Mouse (Mus musculus) adrenal gland, postnatal 0 days (tissue): ENCODE measurements around the gene Myo6. TPM values are rescaled to one million over a fixed set of nuclear protein-coding genes. Genes with fewer than 3 reads are reported as not detected.

Source experiments
- polyA plus RNA-seq: library from polyadenylated mRNA; unstranded; fragments of >200 nt; fragmentation: Nextera tagmentation; extraction: Ambion mirVana; gene quantifications from 2 replicates; pipeline ENCODE4 v1.2.1, GENCODE M21; 2015

Gene Myo6
- 3.9 and 12.0 TPM in 2 replicates for polyA plus RNA-seq

DNA sequence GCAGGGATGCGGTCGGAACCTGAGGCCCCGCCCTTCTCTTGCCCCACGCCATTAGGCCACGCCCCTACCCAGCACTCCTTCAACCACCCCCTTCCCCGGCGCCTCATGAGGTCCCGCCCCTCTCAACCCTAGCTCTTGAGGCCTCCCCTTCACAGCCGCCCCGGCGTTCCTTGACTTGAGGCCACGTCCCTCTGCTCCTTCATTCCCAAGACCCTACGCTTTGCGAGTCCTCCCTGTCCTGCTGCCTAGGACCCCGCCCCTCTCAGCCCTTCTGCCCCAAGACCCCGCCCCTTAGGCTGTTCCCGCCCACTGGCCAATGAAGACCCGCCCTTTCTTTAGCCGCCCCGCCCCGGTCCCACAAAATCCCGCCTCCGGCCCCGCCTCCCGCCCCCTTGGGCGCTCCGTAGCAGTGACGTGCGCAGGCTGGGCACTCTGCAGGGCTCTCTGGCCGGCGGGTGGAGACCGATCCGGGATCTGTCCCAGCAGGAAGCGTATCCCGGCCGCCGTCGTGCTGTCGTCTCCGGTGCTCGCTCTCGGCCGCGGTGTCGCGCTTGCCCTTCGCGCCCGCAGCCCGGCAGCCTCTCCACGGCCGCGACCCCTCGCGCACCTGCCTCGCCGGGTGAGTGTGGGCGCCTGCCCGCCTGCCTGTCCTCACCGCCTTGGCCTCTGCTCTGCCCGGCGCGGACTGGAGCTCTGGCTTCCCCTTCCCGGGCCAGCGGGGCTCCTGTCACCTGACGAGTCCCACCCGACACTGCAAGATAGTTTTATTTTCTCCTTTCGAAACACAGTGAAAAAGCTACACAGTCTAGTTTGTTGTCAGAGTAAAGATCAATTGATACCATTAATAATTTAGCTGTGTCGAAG, at the start of gene Myo6:
TSS of gene Myo6 (plus strand) at position 421 of the 864 bp plus-strand sequence.

Other genes with a start within 250 kb of the Myo6 start
- 10.4 and 21.3 TPM in 2 replicates for gene Filip1, start 152.2 kb upstream of the Myo6 start, polyA plus RNA-seq
- 42.5 and 49.5 TPM in 2 replicates for gene Senp6, start 98.1 kb upstream of the Myo6 start, polyA plus RNA-seq